Mouse (Mus musculus) lung, postnatal 14 days (tissue): ENCODE results near the gene Aurkc.
"Not testable (repeated sequence)": the region's sequence is repeated elsewhere in the genome, so short reads cannot be mapped to it uniquely, and the experiment has no call there.

Experiments
- DNase-seq: peaks from one replicate; pipeline ENCODE4 v3.0.0; 2021

Aurkc gene

DNA sequence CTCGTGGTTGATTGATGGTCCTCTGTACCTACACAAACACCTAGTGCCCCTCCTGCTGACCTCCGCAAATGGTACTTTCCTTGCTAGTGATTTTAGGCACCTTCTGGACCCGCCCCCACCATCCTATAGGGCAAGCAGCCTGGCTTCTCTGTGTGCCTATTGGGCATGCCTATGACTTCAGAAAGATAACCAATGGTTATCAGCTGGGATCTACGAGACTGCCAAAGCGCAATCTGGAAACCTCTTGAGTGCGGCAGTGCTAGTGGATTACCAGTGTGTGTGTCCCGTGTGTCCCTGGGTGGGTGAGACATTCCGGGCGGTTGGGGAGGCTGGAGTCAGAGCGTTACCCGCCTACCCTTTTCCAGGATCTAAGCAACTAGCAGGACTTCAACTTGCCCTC lies at the start of gene Aurkc:
Aurkc (plus strand) TSS at position 50 of the 400 bp plus-strand sequence.
- DNase-seq: not testable (repeated sequence)

DNA sequence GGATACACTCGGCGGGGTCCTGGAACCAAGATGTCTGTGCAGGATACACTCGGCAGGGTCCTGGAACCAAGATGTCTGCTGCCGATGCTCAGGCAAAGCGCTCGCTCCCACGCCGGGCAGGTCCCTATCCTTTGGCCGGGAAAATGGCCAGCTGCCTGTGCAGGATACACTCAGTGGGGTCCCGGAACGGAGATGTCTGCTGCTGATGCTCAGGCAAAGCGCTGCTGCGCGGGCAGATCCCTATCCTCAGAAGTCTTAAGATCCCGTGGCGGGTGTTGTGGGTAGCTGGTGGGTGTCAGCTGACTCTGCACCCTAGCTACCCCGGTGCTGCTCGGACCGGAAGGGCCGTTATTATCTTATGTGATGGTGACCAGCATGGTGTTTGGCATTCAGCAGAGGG lies 47.0 kb upstream of the Aurkc start:
- not testable (repeated sequence) for DNase-seq

DNA sequence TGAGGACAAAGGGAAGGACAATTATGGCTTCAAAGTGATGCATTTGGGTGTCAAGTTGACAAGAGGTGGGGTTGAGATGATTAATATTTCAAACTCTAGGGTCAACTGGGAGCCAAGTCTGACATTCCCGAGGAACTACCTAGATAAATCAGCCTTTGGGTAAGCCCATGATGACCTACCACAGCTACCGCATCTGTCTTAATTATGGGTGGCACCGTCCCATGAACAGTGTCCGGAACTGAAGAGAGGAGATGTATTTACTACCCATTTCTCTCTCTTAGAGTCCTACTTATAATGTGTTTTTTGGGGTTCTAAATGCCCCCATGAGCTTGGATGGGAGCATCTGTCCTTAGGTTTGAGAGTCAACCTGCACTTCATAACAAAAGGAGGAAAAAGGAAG lies 38.5 kb upstream of the Aurkc start:
- DNase-seq: no peak

DNA sequence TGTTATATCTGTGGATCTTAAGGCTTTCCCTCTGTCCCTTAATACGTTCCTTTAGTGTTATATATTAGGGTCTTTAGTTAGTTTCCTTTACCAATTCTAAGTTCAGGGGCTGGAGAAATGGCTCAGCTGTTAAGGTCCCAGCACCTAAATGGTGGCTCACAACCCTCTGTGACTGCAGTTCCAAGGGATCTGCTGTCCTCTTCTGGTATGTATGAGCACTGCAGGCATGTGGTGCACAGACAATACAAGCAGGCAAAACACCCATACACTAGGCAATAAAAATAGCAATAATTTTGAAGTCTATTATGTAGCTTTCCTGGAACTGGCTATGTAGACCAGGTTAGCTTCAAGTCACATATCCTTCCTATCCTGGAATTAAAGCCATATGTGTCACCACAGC lies 36.5 kb upstream of the Aurkc start:
- no peak for DNase-seq

DNA sequence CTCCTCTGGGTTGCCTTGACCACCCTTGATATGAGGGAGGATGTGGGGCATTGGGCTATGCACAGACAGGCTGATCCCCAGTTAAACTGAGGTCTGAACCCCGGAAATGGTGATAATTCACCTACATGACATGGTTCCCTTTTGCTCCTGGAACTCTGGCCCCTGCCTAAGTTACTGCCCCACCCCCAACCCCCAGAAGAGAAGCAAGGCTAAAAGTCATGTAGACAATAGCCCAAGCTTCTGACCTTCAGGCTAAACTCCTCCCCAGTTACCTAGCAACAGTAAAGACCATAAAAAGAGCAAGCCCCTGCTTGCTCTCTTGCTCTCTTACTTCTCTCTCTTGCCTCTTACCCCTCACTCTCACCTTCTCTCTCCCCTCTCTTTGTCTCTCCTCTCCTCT lies 21.5 kb upstream of the Aurkc start:
- DNase-seq: no peak

DNA sequence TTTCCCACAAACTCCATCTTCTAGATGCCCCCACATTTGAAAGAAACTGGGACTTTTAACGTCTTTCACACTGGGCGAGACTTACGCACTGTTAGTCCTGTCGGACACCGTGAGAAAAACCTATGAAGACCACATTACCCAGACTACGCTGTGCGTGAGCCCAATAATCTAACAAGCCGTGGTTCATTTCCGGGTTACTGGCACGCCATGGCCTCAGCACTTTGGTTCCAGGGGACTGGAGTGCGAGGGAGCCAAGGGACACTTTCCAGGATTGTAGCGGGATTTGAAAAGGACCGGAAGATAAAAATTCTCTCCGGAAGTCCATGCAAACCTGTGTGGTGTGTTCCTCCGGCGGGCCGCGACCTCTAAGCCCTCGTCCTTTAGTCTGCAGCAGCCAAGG lies 18.2 kb upstream of the Aurkc start:
- DNase-seq: no peak

DNA sequence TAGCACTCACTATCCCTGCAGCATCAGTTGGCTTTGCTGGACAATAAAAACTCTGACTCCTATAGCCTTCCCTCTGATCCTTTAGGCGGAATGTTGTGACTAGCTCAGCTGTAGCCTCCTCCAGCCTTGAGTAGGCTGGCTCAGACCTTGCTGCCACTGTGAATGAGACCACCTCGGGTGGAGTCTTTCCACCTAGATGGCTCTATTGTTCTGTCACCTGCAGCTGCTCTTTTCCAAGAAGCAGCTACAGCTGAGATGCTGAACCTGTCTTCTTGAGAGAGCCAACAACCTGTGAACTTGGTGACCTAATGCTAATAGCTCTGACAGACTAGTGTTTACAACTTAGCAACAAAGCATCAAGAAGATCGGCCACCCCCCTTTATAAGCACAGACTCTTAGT lies 3.8 kb downstream of the Aurkc start:
- DNase-seq: not testable (repeated sequence)

DNA sequence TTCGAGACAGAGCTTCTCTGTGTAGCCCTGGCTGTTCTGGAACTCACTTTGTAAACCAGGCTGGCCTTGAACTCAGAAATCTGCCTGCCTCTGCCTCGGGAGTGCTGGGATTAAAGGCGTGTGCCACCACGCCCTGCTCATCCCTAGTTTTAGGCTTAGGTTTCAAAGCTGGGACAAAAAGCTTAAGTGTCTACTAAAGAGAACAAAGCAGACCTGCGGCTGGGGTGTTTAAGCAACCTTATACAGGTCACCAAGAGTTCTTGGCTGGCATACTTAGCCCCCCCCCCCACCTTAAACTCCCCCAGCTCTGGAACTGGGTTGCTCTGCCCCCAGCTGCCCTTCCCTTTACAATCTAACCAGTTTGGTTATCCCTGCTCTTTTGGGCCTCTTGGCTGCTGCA lies 10.3 kb downstream of the Aurkc start:
- not testable (repeated sequence) for DNase-seq

DNA sequence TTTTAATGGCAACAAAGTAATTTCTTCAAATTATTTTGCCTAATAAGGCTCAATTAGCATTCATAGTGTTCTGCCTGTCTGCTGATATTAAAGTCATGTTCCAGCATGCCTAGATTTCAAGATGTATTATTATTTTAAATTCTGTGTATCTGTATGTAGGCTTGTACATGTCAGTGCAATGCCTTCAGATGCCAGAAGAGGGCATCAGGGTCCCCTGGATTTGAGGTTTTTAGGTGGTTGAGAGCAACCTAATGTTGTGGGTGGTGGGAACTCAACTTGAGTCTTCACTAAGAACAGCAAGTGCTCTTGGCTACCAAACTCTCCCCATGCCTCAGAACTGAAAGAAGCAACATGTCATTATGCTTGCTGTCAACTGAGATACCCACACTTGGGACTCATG lies 32.3 kb downstream of the Aurkc start:
- DNase-seq: no peak

DNA sequence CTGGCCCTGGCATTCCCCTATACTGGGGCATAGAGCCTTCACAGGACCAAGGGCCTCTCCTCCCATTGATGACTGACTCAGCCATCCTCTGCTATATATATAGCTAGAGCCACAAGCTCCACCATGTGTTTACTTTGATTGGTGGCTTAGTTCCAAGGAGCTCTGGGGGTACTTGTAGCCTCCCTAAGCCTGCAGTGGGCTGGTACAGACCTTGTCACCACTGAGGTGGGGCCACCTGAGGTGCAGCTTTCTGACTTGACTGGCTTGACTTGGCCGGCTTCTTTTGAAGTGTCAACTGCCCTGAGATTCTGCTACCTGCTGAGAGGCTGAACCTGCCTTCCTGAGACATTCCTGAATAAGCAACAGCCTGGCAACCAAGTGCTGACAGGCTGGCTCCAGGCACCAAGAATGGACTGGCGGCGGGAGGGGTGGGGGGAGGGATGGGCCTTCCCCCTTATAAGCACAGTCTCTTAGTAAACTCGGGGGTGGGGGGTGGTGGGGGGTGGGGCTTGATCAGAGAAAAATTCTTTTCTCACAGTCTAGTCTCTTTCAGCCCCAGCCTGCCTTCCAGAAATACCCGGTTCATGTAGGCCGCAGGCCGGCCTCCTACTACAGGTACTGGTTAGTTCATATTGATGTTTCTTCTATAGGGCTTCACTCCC lies 54.7 kb downstream of the Aurkc start:
- DNase-seq: not testable (repeated sequence)
